Mouse (Mus musculus) kidney, adult 18-20 months (tissue): ENCODE data around the gene Tbcel.

Source experiments
- DNase-seq: peaks from one replicate; pipeline ENCODE4 v3.0.0; 2021

Tbcel gene

DNA sequence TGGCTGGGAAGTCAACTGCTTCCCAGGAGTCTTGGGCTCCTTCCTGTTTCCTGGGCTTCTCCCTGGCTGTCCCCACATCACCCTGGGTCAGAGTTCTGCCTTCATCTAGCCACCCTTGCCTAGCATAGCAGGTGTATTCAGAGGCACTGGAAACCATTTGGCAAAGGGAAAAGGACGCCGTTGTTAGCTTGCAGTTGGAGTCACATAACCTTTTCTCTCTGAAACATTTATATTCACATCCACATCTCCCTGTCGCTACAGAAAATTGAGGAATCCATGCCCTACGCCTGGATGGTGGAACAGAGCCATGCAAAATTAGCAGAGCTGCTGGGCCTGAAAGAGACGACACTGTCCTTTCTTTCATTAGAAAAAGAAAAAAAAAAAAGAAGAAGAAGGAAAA lies 125.5 kb downstream of the Tbcel start:
- no peak for DNase-seq

DNA sequence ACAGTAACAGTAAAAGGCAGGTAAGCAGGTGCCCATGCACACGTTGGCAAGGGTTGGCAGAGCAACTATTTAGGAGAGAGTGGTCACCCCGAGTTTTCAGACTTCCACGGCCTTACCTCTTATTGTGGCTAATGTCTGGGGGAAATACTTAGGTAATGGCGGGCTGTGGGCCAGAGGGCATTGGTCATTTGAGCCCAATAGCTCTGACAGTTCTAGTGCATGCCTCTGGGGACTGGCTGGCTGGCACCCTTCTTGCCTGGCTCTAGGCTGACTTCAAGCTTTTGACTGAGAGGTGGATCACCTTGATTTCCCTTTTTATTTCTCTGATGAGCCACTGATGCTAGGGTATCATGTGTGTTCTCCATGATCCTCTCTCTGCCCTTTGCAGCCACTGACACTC lies 129.5 kb downstream of the Tbcel start:
- no peak for DNase-seq

DNA sequence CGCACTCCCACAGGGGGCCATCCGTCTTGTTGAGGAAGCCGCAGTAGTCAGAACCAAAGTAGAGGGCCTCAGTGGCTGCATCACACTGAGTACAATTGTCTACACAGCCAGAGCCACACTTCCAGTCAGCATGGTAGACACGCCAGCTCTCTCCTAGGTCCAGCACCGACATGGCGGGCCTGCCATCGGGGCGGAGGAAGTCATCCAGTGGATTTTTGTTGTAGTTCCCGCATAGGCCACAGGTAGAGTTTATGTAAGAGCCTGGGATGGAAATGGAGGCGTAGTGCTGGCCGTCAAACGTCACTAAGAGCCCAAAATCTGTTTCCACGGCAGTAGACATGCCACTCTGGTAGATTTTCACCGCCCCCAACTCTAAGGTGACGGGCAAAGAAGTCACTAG lies 130.0 kb downstream of the Tbcel start:
- no peak for DNase-seq

DNA sequence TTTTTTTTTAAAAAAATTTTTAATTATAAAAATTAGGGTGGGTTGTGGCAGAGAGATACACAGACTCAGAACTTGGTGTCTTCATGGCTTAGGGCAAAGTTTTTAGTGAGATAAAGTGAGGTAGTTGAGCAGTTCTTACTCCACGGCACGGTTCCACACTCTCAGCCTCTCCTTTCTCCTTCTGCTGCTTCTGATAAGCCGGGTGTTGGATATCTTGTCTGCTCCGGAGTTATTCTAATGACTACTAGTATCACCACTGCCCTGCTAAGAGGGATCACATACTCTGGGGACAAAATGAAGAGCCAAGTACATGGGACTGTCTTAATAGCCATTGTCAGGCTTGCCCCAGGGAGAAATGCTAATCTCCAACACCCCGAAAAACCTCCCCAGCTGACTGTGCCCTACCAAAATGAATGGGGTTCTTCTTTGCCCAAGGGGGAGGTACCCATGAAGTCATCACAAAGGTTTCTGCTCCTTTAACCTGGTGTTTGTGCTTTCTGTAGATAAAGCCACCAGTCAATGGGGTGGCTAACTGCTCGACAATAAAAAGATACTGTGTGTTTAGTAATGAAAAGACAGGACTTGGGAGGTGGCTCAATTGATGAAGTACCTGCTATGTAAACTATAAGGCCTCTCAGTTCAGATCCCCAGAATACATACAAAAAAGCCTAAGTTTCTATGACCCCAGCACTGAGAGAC lies 135.8 kb downstream of the Tbcel start:
- no peak for DNase-seq
